Mouse (Mus musculus) lung, embryonic 14.5 days (tissue): ENCODE data around the gene Pla2g5. TPM values are rescaled to one million over a fixed set of nuclear protein-coding genes. Genes with fewer than 3 reads are reported as not detected.

Source experiments
- ATAC-seq: fragments of 200-750 bp; cut with Nextera tagmentation; 2 replicates; pipeline ENCODE4 v1.8.0; 2017; ENCODE audit warnings: mild to moderate bottlenecking, moderate TSS enrichment, moderate library complexity; ENCODE audit not compliant: insufficient read depth
- DNase-seq: peaks from one replicate; pipeline ENCODE4 v3.0.0-alpha.2; 2015
- H3K27ac ChIP-seq: fragments of 300-500 bp; sonication (generic); 2 replicates; pipeline ENCODE4 v1.5.1; 2014; ENCODE audit warnings: low read depth, mild to moderate bottlenecking, moderate library complexity
- H3K27me3 ChIP-seq: fragments of 300-500 bp; sonication (generic); 2 replicates; pipeline ENCODE4 v1.6.1; 2014; ENCODE audit warnings: low read length, control low read depth; ENCODE audit not compliant: insufficient read depth
- H3K36me3 ChIP-seq: fragments of 300-500 bp; sonication (generic); 2 replicates; pipeline ENCODE4 v1.6.1; 2014; ENCODE audit warnings: control low read depth; ENCODE audit not compliant: insufficient read depth
- H3K4me1 ChIP-seq: fragments of 300-500 bp; sonication (generic); 2 replicates; pipeline ENCODE4 v1.6.1; 2014; ENCODE audit warnings: antibody characterized with exemption, control low read depth; ENCODE audit not compliant: insufficient read depth
- H3K4me2 ChIP-seq: fragments of 300-500 bp; sonication (generic); 2 replicates; pipeline ENCODE4 v1.6.1; 2014; ENCODE audit warnings: mild to moderate bottlenecking
- H3K4me3 ChIP-seq: fragments of 300-500 bp; sonication (generic); 2 replicates; pipeline ENCODE4 v1.5.1; 2014; ENCODE audit warnings: low read depth, low read length
- H3K9ac ChIP-seq: fragments of 300-500 bp; sonication (generic); 2 replicates; pipeline ENCODE4 v1.6.1; 2014
- H3K9me3 ChIP-seq: fragments of 300-500 bp; sonication (generic); 2 replicates; pipeline ENCODE4 v1.6.1; 2016; ENCODE audit warnings: low read depth, low read length, control low read depth
- CTCF ChIP-seq: IDR thresholded peaks from 2 replicates; pipeline ENCODE4 v1.5.1; 2016; ENCODE audit warnings: antibody characterized with exemption, low read depth
- WGBS: fragments of 180-500 bp; shearing (Covaris S2); extraction: QIAGEN DNeasy Blood & Tissue Kit; methylation state at CpG from one replicate; pipeline ENCODE4 v1.1.7; 2014; 5-methylcytosine and 5-hydroxymethylcytosine counted together
- polyA plus RNA-seq: library from polyadenylated mRNA; unstranded; fragments of >200 nt; fragmentation: Nextera tagmentation; extraction: Ambion mirVana; gene quantifications from 2 replicates; pipeline ENCODE4 v1.2.1, GENCODE M21; 2014

Gene Pla2g5
- polyA plus RNA-seq, 1 experiment from 2014 or later = 0.61 TPM

- Histone ChIP-seq H3K4me2 (no peak overlapping the region), H3K27me3 (no peaks in the 10 kb centered on the region), H3K4me3 (no peak overlapping the region), H3K36me3 (no peaks in the 10 kb centered on the region), H3K27ac (no peak overlapping the region), H3K4me1 (no peaks in the 10 kb centered on the region), H3K9ac (no peak overlapping the region), H3K9me3 (no peaks in the 10 kb centered on the region)
- ATAC-seq (no peak), DNase-seq (peak; percentile 45)
- no peak for TF ChIP-seq CTCF
- WGBS = 44% methylated on average over 4 of the region's 4 CpGs
Measured at GRCm38 (mm10) chr4:138786141-138786540, 77.1 kb downstream of the Pla2g5 start.

GRCm38 (mm10) chr4:138785721-138786120 lies 77.6 kb downstream of the Pla2g5 start:
- ATAC-seq = no peak
- no peak overlapping the region for H3K27ac ChIP-seq
- DNase-seq = peak; percentile 9
- H3K27me3 ChIP-seq = no peaks in the 10 kb centered on the region
- H3K4me1 ChIP-seq = no peaks in the 10 kb centered on the region
- 52% methylated on average over 4 of the region's 4 CpGs for WGBS
- H3K9me3 ChIP-seq = no peaks in the 10 kb centered on the region
- H3K9ac ChIP-seq = no peak overlapping the region
- H3K4me2 ChIP-seq = no peak overlapping the region
- H3K4me3 ChIP-seq = no peak overlapping the region
- 0 out of 2 replicates have a peak, but pooled peaks have one; percentile 28 for TF ChIP-seq CTCF
- no peaks in the 10 kb centered on the region for H3K36me3 ChIP-seq

GRCm38 (mm10) chr4:138782098-138782497 lies 81.2 kb downstream of the Pla2g5 start:
- H3K4me3 ChIP-seq = no peak overlapping the region
- H3K9me3 ChIP-seq = no peaks in the 10 kb centered on the region
- H3K36me3 ChIP-seq = no peaks in the 10 kb centered on the region
- TF ChIP-seq CTCF = no peak
- ATAC-seq (no peak), DNase-seq (no peak)
- H3K4me1 ChIP-seq = no peaks in the 10 kb centered on the region
- no peak overlapping the region for H3K4me2 ChIP-seq
- no peaks in the 10 kb centered on the region for H3K27me3 ChIP-seq
- no peak overlapping the region for H3K9ac ChIP-seq
- 74% methylated on average over 6 of the region's 6 CpGs for WGBS
- H3K27ac ChIP-seq = no peak overlapping the region

GRCm38 (mm10) chr4:138780300-138780699 lies 83.0 kb downstream of the Pla2g5 start:
- Histone ChIP-seq H3K9ac (no peak overlapping the region), H3K4me1 (no peaks in the 10 kb centered on the region), H3K27me3 (no peaks in the 10 kb centered on the region), H3K4me2 (no peak overlapping the region), H3K27ac (no peak overlapping the region), H3K4me3 (no peak overlapping the region), H3K9me3 (no peaks in the 10 kb centered on the region), H3K36me3 (no peaks in the 10 kb centered on the region)
- no peak for ATAC-seq
- no peak for DNase-seq
- 83% methylated on average over 5 of the region's 5 CpGs for WGBS
- no peak for TF ChIP-seq CTCF

GRCm38 (mm10) chr4:138777417-138778407 lies 85.6 kb downstream of the Pla2g5 start:
- no peak for ATAC-seq
- H3K4me1 ChIP-seq = no peaks in the 10 kb centered on the region
- no peak overlapping the region for H3K4me3 ChIP-seq
- H3K27ac ChIP-seq = no peak overlapping the region
- H3K9me3 ChIP-seq = no peaks in the 10 kb centered on the region
- DNase-seq = no peak
- 28% methylated on average over 20 of the region's 20 CpGs for WGBS
- no peak overlapping the region for H3K4me2 ChIP-seq
- no peak overlapping the region for H3K9ac ChIP-seq
- no peaks in the 10 kb centered on the region for H3K36me3 ChIP-seq
- no peak for TF ChIP-seq CTCF
- no peaks in the 10 kb centered on the region for H3K27me3 ChIP-seq

GRCm38 (mm10) chr4:138775435-138775834 lies 87.8 kb downstream of the Pla2g5 start, which contains the start of gene Pla2g2d:
Gene Pla2g2d, plus strand, starts transcription at chr4:138775735.
- WGBS = 82% methylated on average over 6 of the region's 6 CpGs
- ATAC-seq = no peak
- H3K4me2 ChIP-seq = no peak within 1 kb of the TSS
- no peak within 1 kb of the TSS for H3K4me3 ChIP-seq
- H3K4me1 ChIP-seq = no peaks in the 10 kb centered on the region
- no peaks in the 10 kb centered on the region for H3K36me3 ChIP-seq
- no peaks in the 10 kb centered on the region for H3K27me3 ChIP-seq
- H3K9me3 ChIP-seq = no peaks in the 10 kb centered on the region
- H3K9ac ChIP-seq = no peak within 1 kb of the TSS
- no peak for TF ChIP-seq CTCF
- no peak for DNase-seq
- H3K27ac ChIP-seq = no peak within 1 kb of the TSS

GRCm38 (mm10) chr4:138772386-138772785 lies 90.9 kb downstream of the Pla2g5 start:
- no peak overlapping the region for H3K9ac ChIP-seq
- DNase-seq (no peak), ATAC-seq (no peak)
- H3K4me3 ChIP-seq = no peak overlapping the region
- TF ChIP-seq CTCF = no peak
- H3K27ac ChIP-seq = no peak overlapping the region
- no peaks in the 10 kb centered on the region for H3K36me3 ChIP-seq
- H3K4me1 ChIP-seq = no peaks in the 10 kb centered on the region
- no peak overlapping the region for H3K4me2 ChIP-seq
- H3K9me3 ChIP-seq = no peaks in the 10 kb centered on the region
- H3K27me3 ChIP-seq = no peaks in the 10 kb centered on the region
- WGBS = 68% methylated on average over 5 of the region's 5 CpGs
